Mouse (Mus musculus): Measurements from ENCODE around the gene Satb2. TPM values are rescaled to one million over a fixed set of nuclear protein-coding genes. Genes with fewer than 3 reads are reported as not detected.

Satb2 gene
- total and polyA plus RNA-seq, 3 experiments = not detected

- no peak overlapping the region for H3K27ac ChIP-seq (ENCODE audit: control insufficient read depth, low read depth, low read length)
- no peaks in the 10 kb centered on the region for H3K9me3 ChIP-seq (replicated peaks; ENCODE audit: insufficient read depth, low read length)
- H3K4me3 ChIP-seq (ENCODE audit: control insufficient read depth in 1 of 2, insufficient read depth in 1 of 2, low read depth in 2 of 2, low read length in 2 of 2) = no peak overlapping the region
- H3K9ac ChIP-seq (ENCODE audit: control insufficient read depth, low read depth, low read length, poor library complexity, severe bottlenecking) = no peak overlapping the region
- DNase-seq (ENCODE audit: low read depth, low spot score) = no peak
- H3K79me2 ChIP-seq (ENCODE audit: control insufficient read depth, insufficient read depth, low read length, poor library complexity) = no peaks in the 10 kb centered on the region
- TF ChIP-seq USF2 (IDR thresholded peaks at IDR 0.05; ENCODE audit: borderline replicate concordance in 1 of 2, insufficient read depth in 1 of 2, low read depth in 1 of 2, low read length in 2 of 2) (no peak), ZMIZ1 (IDR thresholded peaks at IDR 0.05; ENCODE audit: low read depth, low read length) (no peak), CHD1 (IDR thresholded peaks at IDR 0.05; ENCODE audit: low read depth, low read length) (no peak), POLR2AphosphoS2 (IDR thresholded peaks at IDR 0.05; ENCODE audit: low read length) (no peak), MYB (IDR thresholded peaks at IDR 0.05; ENCODE audit: low read depth, low read length) (no peak), USF1 (IDR thresholded peaks at IDR 0.05; ENCODE audit: low read depth, low read length) (no peak), TCF12 (IDR thresholded peaks at IDR 0.05; ENCODE audit: low read depth, low read length) (no peak), CHD2 (IDR thresholded peaks at IDR 0.05; ENCODE audit: low read length) (no peak), RCOR1 (IDR thresholded peaks at IDR 0.05; ENCODE audit: low read depth, low read length) (no peak), ZNF384 (IDR thresholded peaks at IDR 0.05; ENCODE audit: low read depth, low read length) (no peak), NELFE (IDR thresholded peaks at IDR 0.05; ENCODE audit: low read depth, low read length) (no peak), ZKSCAN1 (IDR thresholded peaks at IDR 0.05; ENCODE audit: low read depth, low read length) (no peak), RAD21 (IDR thresholded peaks at IDR 0.05; ENCODE audit: low read depth, low read length) (no peak), POLR2AphosphoS5 (IDR thresholded peaks at IDR 0.05; ENCODE audit: borderline replicate concordance, low read depth, low read length) (no peak), UBTF (IDR thresholded peaks at IDR 0.05; ENCODE audit: borderline replicate concordance, insufficient read depth, low read depth, low read length) (no peak), E2F4 (IDR thresholded peaks at IDR 0.05; ENCODE audit: borderline replicate concordance, low read depth, low read length) (no peak)
- H3K27me3 ChIP-seq (ENCODE audit: control insufficient read depth in 1 of 2, insufficient read depth in 2 of 2, low read length in 2 of 2) = no peaks in the 10 kb centered on the region
- no peaks in the 10 kb centered on the region for H3K4me1 ChIP-seq (ENCODE audit: control insufficient read depth in 1 of 2, insufficient read depth in 2 of 2, low read length in 2 of 2)
- H3K36me3 ChIP-seq (ENCODE audit: control insufficient read depth in 1 of 2, insufficient read depth in 2 of 2, low read length in 2 of 2) = no peaks in the 10 kb centered on the region
These were observed 107.0 kb downstream of the Satb2 start for GRCm38 (mm10) chr1:56871485-56871884.

GRCm38 (mm10) chr1:56865246-56865645, 113.2 kb downstream of the Satb2 start:
- no peaks in the 10 kb centered on the region for H3K36me3 ChIP-seq (ENCODE audit: control insufficient read depth in 1 of 2, insufficient read depth in 2 of 2, low read length in 2 of 2)
- H3K27ac ChIP-seq (ENCODE audit: control insufficient read depth, low read depth, low read length) = no peak overlapping the region
- H3K4me1 ChIP-seq (ENCODE audit: control insufficient read depth in 1 of 2, insufficient read depth in 2 of 2, low read length in 2 of 2) = no peaks in the 10 kb centered on the region
- H3K27me3 ChIP-seq (ENCODE audit: control insufficient read depth in 1 of 2, insufficient read depth in 2 of 2, low read length in 2 of 2) = no peaks in the 10 kb centered on the region
- DNase-seq (ENCODE audit: low read depth, low spot score) = no peak
- no peaks in the 10 kb centered on the region for H3K9me3 ChIP-seq (replicated peaks; ENCODE audit: insufficient read depth, low read length)
- TF ChIP-seq ELF1 (IDR thresholded peaks at IDR 0.05; ENCODE audit: low read depth, low read length) (no peak), MYC (IDR thresholded peaks at IDR 0.05; ENCODE audit: low read depth, low read length) (no peak), CHD1 (IDR thresholded peaks at IDR 0.05; ENCODE audit: low read depth, low read length) (no peak), POLR2AphosphoS2 (IDR thresholded peaks at IDR 0.05; ENCODE audit: low read length) (no peak), SMC3 (IDR thresholded peaks at IDR 0.05; ENCODE audit: low read depth, low read length) (no peak), MEF2A (IDR thresholded peaks at IDR 0.05; ENCODE audit: extremely low read depth, insufficient replicate concordance, low read depth, low read length, poor library complexity, severe bottlenecking) (no peak), SIN3A (IDR thresholded peaks at IDR 0.05; ENCODE audit: low read length) (no peak), ZNF384 (IDR thresholded peaks at IDR 0.05; ENCODE audit: low read depth, low read length) (no peak)
- no peak overlapping the region for H3K4me3 ChIP-seq (ENCODE audit: control insufficient read depth in 1 of 2, insufficient read depth in 1 of 2, low read depth in 2 of 2, low read length in 2 of 2)
- no peak overlapping the region for H3K9ac ChIP-seq (ENCODE audit: control insufficient read depth, low read depth, low read length, poor library complexity, severe bottlenecking)
- H3K79me2 ChIP-seq (ENCODE audit: control insufficient read depth, insufficient read depth, low read length, poor library complexity) = no peaks in the 10 kb centered on the region

All from MEL (cell line).